Mouse (Mus musculus) embryonic facial prominence, embryonic 14.5 days (tissue): ENCODE measurements around the gene Troap. TPM values are rescaled to one million over a fixed set of nuclear protein-coding genes. Genes with fewer than 3 reads are reported as not detected.

Source experiments
- microRNA-seq: library from miRNA; unstranded; fragments of <30 nt; microRNA quantifications from one replicate; pipeline ENCODE4, GENCODE M21; 2016; ENCODE audit warnings: borderline number of aligned reads
- polyA plus RNA-seq: library from polyadenylated mRNA; unstranded; fragments of >200 nt; fragmentation: Nextera tagmentation; extraction: Ambion mirVana; gene quantifications from 2 replicates; pipeline ENCODE4 v1.2.1, GENCODE M21; 2014

Troap gene
- polyA plus RNA-seq, 1 experiment from 2014 or later: 15.3 TPM

Small RNAs within 50 kb of the gene (microRNA-seq; reads per million reads assigned to microRNA genes)
- not detected for gene Mir6960

Other genes starting within 250 kb of the Troap start
- gene Prkag1, start 243.1 kb upstream of the Troap start, polyA plus RNA-seq: 71.7 and 80.6 TPM in 2 replicates
- 13.8 and 15.5 TPM in 2 replicates for gene Kmt2d, start 203.4 kb upstream of the Troap start, polyA plus RNA-seq
- 8.4 and 12.2 TPM in 2 replicates for gene Rhebl1, start 180.0 kb upstream of the Troap start, polyA plus RNA-seq
- 2.0 and 3.1 TPM in 2 replicates for gene Dhh, start 176.0 kb upstream of the Troap start, polyA plus RNA-seq
- gene Lmbr1l, start 156.3 kb upstream of the Troap start, polyA plus RNA-seq: 3.9 and 4.3 TPM in 2 replicates
- gene Tuba1b, start 140.0 kb upstream of the Troap start, polyA plus RNA-seq: 1,523 and 1,643 TPM in 2 replicates
- not detected in 2 replicates for gene Gm49450, start 121.0 kb upstream of the Troap start, polyA plus RNA-seq
- 1,836 and 1,958 TPM in 2 replicates for gene Tuba1a, start 120.9 kb upstream of the Troap start, polyA plus RNA-seq
- gene Tuba1c, start 44.7 kb upstream of the Troap start, polyA plus RNA-seq: 133 and 149 TPM in 2 replicates
- gene Prph, start 19.4 kb upstream of the Troap start, polyA plus RNA-seq: 66.3 and 71.0 TPM in 2 replicates
- gene C1ql4, start 13.2 kb downstream of the Troap start, polyA plus RNA-seq: 0.11 and 0.13 TPM in 2 replicates
- 0.38 TPM in 1 of 2 replicates, not detected in the other for gene Dnajc22, start 18.6 kb downstream of the Troap start, polyA plus RNA-seq
- gene Spats2, start 51.3 kb downstream of the Troap start, polyA plus RNA-seq: 35.5 and 38.9 TPM in 2 replicates
- 1.5 TPM in 2 replicates for gene Kcnh3, start 150.3 kb downstream of the Troap start, polyA plus RNA-seq
- gene Mcrs1, start 177.4 kb downstream of the Troap start, polyA plus RNA-seq: 115 and 130 TPM in 2 replicates
- 40.1 and 42.2 TPM in 2 replicates for gene Prpf40b, start 220.5 kb downstream of the Troap start, polyA plus RNA-seq
- 0.06 and 0.14 TPM in 2 replicates for gene Fam186b, start 221.3 kb downstream of the Troap start, polyA plus RNA-seq